27 mouse cellular contexts compared by ENCODE assay signal in the genomic region with DNA sequence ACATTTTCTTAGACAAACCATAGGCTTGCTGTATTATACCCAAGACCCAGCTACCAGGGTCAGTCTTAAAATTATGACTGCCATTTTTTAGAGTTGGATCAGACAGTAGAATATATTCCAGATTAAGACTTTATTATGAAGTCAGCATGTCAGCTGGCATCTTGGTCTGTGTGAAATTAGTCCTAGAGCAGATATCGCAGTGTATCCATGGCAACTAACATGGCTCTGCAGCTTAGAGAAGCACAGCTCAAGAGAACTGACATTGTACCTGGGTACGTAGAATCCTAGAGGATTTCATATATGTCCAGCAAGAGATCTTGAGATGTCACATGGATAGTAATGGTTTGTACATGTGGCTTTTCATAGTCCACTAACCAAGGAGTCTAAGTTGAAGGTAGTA.
DNase-seq lines count a peak whose midpoint lies in the region; ATAC-seq and TF ChIP-seq lines count a peak whose summit lies in the region.
"Had no signal": no experiment of that assay in that cellular context is flagged by ENCODE, and none has a peak within 500 bp of the region (broad histone marks: within the 10 kb centered on the region; RNA-seq: fewer than 3 reads in every experiment).

No protein-coding gene starts in this region.

- H3K36me3 ChIP-seq in forebrain, postnatal 0 days (ENCODE audit: insufficient read depth), result no peaks in the 10 kb centered on the region
- no peaks in the 10 kb centered on the region for H3K36me3 ChIP-seq in forebrain, embryonic 11.5 days (ENCODE audit: control insufficient read depth, insufficient read depth, low read length)
- no peaks in the 10 kb centered on the region for H3K36me3 ChIP-seq in intestine, embryonic 14.5 days (ENCODE audit: control insufficient read depth, insufficient read depth, low read length)
- H3K36me3 ChIP-seq in intestine, embryonic 15.5 days, result no peaks in the 10 kb centered on the region
- H3K36me3 ChIP-seq in midbrain, postnatal 0 days (ENCODE audit: insufficient read depth, low read length), result no peaks in the 10 kb centered on the region
- H3K36me3 ChIP-seq: embryonic facial prominence, embryonic 12.5 days; heart, embryonic 10.5 days; heart, embryonic 15.5 days; liver, embryonic 15.5 days; stomach, embryonic 15.5 days had no signal

- peak; percentile 88 for ATAC-seq in forebrain, postnatal 0 days
- ATAC-seq in forebrain, embryonic 11.5 days (replicated peaks; ENCODE audit: low FRiP score), result no peak
- no peak for ATAC-seq in intestine, embryonic 14.5 days (replicated peaks; ENCODE audit: low FRiP score, low TSS enrichment, low read depth)
- no peak for ATAC-seq in intestine, embryonic 15.5 days
- ATAC-seq in midbrain, postnatal 0 days (ENCODE audit: low FRiP score), result no peak
- ATAC-seq: activated CD4-positive, CD25-positive, alpha-beta regulatory T cell, adult 4 months had no signal

- H3K4me3 ChIP-seq in forebrain, postnatal 0 days (ENCODE audit: low read depth, low read length), result no peak overlapping the region
- H3K4me3 ChIP-seq in forebrain, embryonic 11.5 days (ENCODE audit: low read depth, low read length), result no peak overlapping the region
- no peak overlapping the region for H3K4me3 ChIP-seq in intestine, embryonic 14.5 days (ENCODE audit: low read depth, low read length)
- H3K4me3 ChIP-seq in intestine, embryonic 15.5 days (replicated peaks), result no peak overlapping the region
- H3K4me3 ChIP-seq in midbrain, postnatal 0 days (ENCODE audit: low read depth, low read length), result no peak overlapping the region
- H3K4me3 ChIP-seq: embryonic facial prominence, embryonic 12.5 days; heart, embryonic 10.5 days; heart, embryonic 15.5 days; kidney, embryonic 15.5 days; layer of hippocampus, adult 2 months; left cerebral cortex, adult 2 months; limb, embryonic 12.5 days; liver, embryonic 15.5 days; stomach, embryonic 15.5 days had no signal

- no peaks in the 10 kb centered on the region for H3K9me3 ChIP-seq in forebrain, postnatal 0 days (ENCODE audit: low read length)
- no peaks in the 10 kb centered on the region for H3K9me3 ChIP-seq in forebrain, embryonic 11.5 days (ENCODE audit: control insufficient read depth, low read length)
- H3K9me3 ChIP-seq in intestine, embryonic 14.5 days (ENCODE audit: control insufficient read depth, low read length), result no peaks in the 10 kb centered on the region
- H3K9me3 ChIP-seq in intestine, embryonic 15.5 days, result no peaks in the 10 kb centered on the region
- H3K9me3 ChIP-seq in midbrain, postnatal 0 days (ENCODE audit: low read length), result no peaks in the 10 kb centered on the region
- H3K9me3 ChIP-seq: embryonic facial prominence, embryonic 12.5 days; heart, embryonic 10.5 days; heart, embryonic 15.5 days; kidney, embryonic 15.5 days; limb, embryonic 12.5 days; liver, embryonic 15.5 days; stomach, embryonic 15.5 days had no signal

- 41% methylated on average over 2 of the region's 2 CpGs for WGBS in forebrain, postnatal 0 days
- 89% methylated on average over 2 of the region's 2 CpGs for WGBS in forebrain, embryonic 11.5 days
- 91% methylated on average over 2 of the region's 2 CpGs for WGBS in intestine, embryonic 14.5 days
- 90% methylated on average over 2 of the region's 2 CpGs for WGBS in intestine, embryonic 15.5 days
- WGBS in midbrain, postnatal 0 days, result 28% methylated on average over 2 of the region's 2 CpGs

- no peaks in the 10 kb centered on the region for H3K4me1 ChIP-seq in forebrain, postnatal 0 days (ENCODE audit: insufficient read depth)
- H3K4me1 ChIP-seq in forebrain, embryonic 11.5 days (replicated peaks; ENCODE audit: control insufficient read depth, insufficient read depth, low read length), result no peaks in the 10 kb centered on the region
- H3K4me1 ChIP-seq in intestine, embryonic 14.5 days (replicated peaks; ENCODE audit: control insufficient read depth, insufficient read depth, low read length), result peaks cover 30% of the 10 kb centered on the region
- H3K4me1 ChIP-seq in intestine, embryonic 15.5 days (replicated peaks), result peaks cover 6% of the 10 kb centered on the region
- no peaks in the 10 kb centered on the region for H3K4me1 ChIP-seq in midbrain, postnatal 0 days (ENCODE audit: insufficient read depth, low read length)
- H3K4me1 ChIP-seq: limb, embryonic 12.5 days; liver, embryonic 15.5 days had no signal

- TF ChIP-seq CTCF in forebrain, postnatal 0 days (IDR thresholded peaks at IDR 0.05; ENCODE audit: low read depth), result no peak
- TF ChIP-seq CTCF in brain, embryonic 14.5 days (IDR thresholded peaks at IDR 0.05; ENCODE audit: borderline replicate concordance, extremely low read depth, insufficient read depth, insufficient read length), result no peak
- no peak for TF ChIP-seq CTCF in midbrain, postnatal 0 days (IDR thresholded peaks at IDR 0.05)

- no peak overlapping the region for H3K4me2 ChIP-seq in forebrain, postnatal 0 days (ENCODE audit: low read depth)
- no peak overlapping the region for H3K4me2 ChIP-seq in forebrain, embryonic 11.5 days (ENCODE audit: low read depth, low read length, severe bottlenecking)
- H3K4me2 ChIP-seq in intestine, embryonic 14.5 days (ENCODE audit: low read length), result no peak overlapping the region
- no peak overlapping the region for H3K4me2 ChIP-seq in intestine, embryonic 15.5 days (replicated peaks)
- no peak overlapping the region for H3K4me2 ChIP-seq in midbrain, postnatal 0 days (ENCODE audit: low read depth, low read length, poor library complexity, severe bottlenecking)
- H3K4me2 ChIP-seq: embryonic facial prominence, embryonic 12.5 days; heart, embryonic 15.5 days; kidney, embryonic 15.5 days; limb, embryonic 12.5 days; liver, embryonic 15.5 days; lung, embryonic 14.5 days; stomach, embryonic 15.5 days had no signal

- no peak overlapping the region for H3K9ac ChIP-seq in forebrain, postnatal 0 days
- no peak overlapping the region for H3K9ac ChIP-seq in forebrain, embryonic 11.5 days (ENCODE audit: low read length)
- no peak overlapping the region for H3K9ac ChIP-seq in intestine, embryonic 14.5 days (ENCODE audit: low read length)
- no peak overlapping the region for H3K9ac ChIP-seq in intestine, embryonic 15.5 days
- no peak overlapping the region for H3K9ac ChIP-seq in midbrain, postnatal 0 days (replicated peaks; ENCODE audit: low read length, poor library complexity, severe bottlenecking)
- H3K9ac ChIP-seq: embryonic facial prominence, embryonic 12.5 days; heart, embryonic 15.5 days; kidney, embryonic 15.5 days; limb, embryonic 12.5 days; liver, embryonic 15.5 days; lung, embryonic 14.5 days; stomach, embryonic 15.5 days had no signal

- no peaks in the 10 kb centered on the region for H3K27me3 ChIP-seq in forebrain, postnatal 0 days (ENCODE audit: insufficient read depth, low read length)
- no peaks in the 10 kb centered on the region for H3K27me3 ChIP-seq in forebrain, embryonic 11.5 days (ENCODE audit: control insufficient read depth, insufficient read depth, low read length)
- H3K27me3 ChIP-seq in intestine, embryonic 14.5 days (replicated peaks; ENCODE audit: control insufficient read depth, insufficient read depth, low read length), result no peaks in the 10 kb centered on the region
- no peaks in the 10 kb centered on the region for H3K27me3 ChIP-seq in intestine, embryonic 15.5 days (replicated peaks)
- no peaks in the 10 kb centered on the region for H3K27me3 ChIP-seq in midbrain, postnatal 0 days (ENCODE audit: insufficient read depth, low read length)
- H3K27me3 ChIP-seq: embryonic facial prominence, embryonic 12.5 days; heart, embryonic 15.5 days; kidney, embryonic 15.5 days; limb, embryonic 12.5 days; liver, embryonic 15.5 days; stomach, embryonic 15.5 days had no signal

- H3K27ac ChIP-seq in forebrain, postnatal 0 days (ENCODE audit: low read depth, low read length), result 0 out of 2 replicates have a peak overlapping the region, but pooled peaks have one; percentile 37
- H3K27ac ChIP-seq in forebrain, embryonic 11.5 days (ENCODE audit: low read depth, low read length), result no peak overlapping the region
- no peak overlapping the region for H3K27ac ChIP-seq in intestine, embryonic 14.5 days (ENCODE audit: low read depth)
- no peak overlapping the region for H3K27ac ChIP-seq in intestine, embryonic 15.5 days
- peak overlapping the region; percentile 59 for H3K27ac ChIP-seq in midbrain, postnatal 0 days (ENCODE audit: low read depth, low read length)
- H3K27ac ChIP-seq: embryonic facial prominence, embryonic 12.5 days; heart, embryonic 10.5 days; heart, embryonic 15.5 days; kidney, embryonic 15.5 days; layer of hippocampus, adult 2 months; left cerebral cortex, adult 2 months; limb, embryonic 12.5 days; liver, embryonic 15.5 days had no signal

- no peak for TF ChIP-seq POLR2A in brain, embryonic 14.5 days (IDR thresholded peaks at IDR 0.05; ENCODE audit: borderline replicate concordance, extremely low read depth, insufficient read depth, insufficient read length, poor library complexity, severe bottlenecking)

- peak; percentile 56 for DNase-seq in forebrain, postnatal 0 days
- no peak for DNase-seq in forebrain, embryonic 11.5 days (ENCODE audit: low spot score)
- peak; percentile 38 for DNase-seq in intestine, embryonic 14.5 days (ENCODE audit: low spot score)
- DNase-seq in brain, embryonic 14.5 days (ENCODE audit: low read depth), result peak; percentile 65
- DNase-seq in midbrain, postnatal 0 days (ENCODE audit: low spot score), result peak; percentile 47
- DNase-seq: adrenal gland, adult 2 months; B cell, adult 2 months; cerebellum, adult 11 months; cerebellum, adult 9-10 months; cerebellum, postnatal 36 days; gastrocnemius, postnatal 10 days; kidney, adult 18-20 months; kidney, postnatal 25 days; lung, embryonic 14.5 days; lung, postnatal 14 days; right cerebral cortex, postnatal 25 days had no signal

Comparison
In these comparisons a context has a peak if more than half of its experiments do, and no peak if none do; other contexts are left out.
1. H3K27ac ChIP-seq: peak in forebrain, postnatal 0 days (single experiment) and midbrain, postnatal 0 days (single experiment); none in forebrain, embryonic 11.5 days (single experiment), intestine, embryonic 14.5 days (single experiment) and intestine, embryonic 15.5 days (single experiment).